Mouse (Mus musculus) frontal cortex, adult 2 months (tissue): ENCODE data around the gene Syt2. TPM values are rescaled to one million over a fixed set of nuclear protein-coding genes. Genes with fewer than 3 reads are reported as not detected.

Source experiments
- DNase-seq, 2 experiments: peaks; one replicate each; pipeline ENCODE4 v3.0.0; 2022; ENCODE audit warnings: low spot score in 1 of 2; ENCODE audit errors: extremely low spot score in 1 of 2
- polyA plus RNA-seq: library from polyadenylated mRNA; depleted of rRNA; stranded (reverse); fragments of >200 nt; gene quantifications from 2 replicates; pipeline ENCODE4 v1.2.3, GENCODE M21; 2012; rRNA removed

Syt2 gene
- polyA plus RNA-seq, 1 experiment = 5.5 TPM

DNA sequence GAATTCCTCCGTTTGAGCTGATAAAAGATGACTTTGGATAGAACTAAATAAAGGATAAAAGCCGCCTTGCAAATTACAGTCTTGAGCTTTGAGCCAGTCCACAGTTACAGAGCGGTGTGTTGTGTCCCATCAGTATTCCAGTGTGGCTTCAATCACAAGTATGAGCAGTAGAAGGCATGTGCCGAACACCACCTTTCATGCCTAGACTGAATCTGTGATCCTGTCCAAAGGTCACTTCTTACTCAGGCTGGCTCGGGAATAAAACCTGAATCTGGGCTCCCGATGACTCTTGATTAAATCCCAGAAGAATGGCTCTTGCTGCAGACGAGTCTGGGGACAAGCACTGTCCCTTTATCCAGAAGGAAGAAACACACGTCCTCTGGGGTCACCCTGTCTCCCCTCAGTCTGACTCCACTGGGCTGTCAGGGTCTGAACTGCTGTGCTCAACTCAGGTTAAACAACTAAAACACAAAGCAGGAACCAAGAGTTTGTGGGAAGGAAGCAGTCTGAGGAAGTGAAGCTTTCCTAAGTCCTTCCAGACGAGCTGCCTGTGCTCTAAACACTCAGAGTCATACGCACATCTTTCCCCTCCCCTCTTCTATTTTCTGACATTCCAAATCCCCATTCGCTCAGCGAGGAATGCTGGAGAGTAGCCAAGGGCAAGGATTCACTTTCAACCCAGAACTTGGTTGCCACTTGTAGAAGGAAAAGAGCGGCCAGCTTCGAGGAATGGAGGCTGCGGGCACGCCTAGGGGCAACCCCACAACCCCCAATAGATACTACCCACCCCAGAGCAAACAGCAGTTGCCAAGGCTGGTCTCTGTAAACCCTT, 157.0 kb downstream of the Syt2 start:
- DNase-seq = peak in 1 of 2 experiments; percentile 26

DNA sequence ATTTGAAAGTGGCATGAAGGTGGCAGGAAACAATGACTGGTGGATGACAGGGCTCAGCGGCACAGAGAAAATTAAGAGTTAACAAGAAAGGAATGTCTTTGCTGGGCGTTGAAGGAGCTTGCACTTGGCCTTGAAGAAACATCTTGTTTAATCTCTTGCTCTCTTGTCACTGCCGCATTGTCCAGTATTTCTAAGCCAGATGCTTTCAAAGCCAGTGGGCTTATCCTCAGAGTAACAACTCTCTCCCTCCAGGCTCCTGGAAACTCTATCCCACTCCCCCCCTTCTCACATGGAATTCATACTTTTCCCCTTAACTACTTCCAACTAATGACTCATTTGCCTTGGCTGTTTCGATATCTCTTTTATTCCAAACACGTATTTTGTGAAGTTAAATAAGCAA, 157.9 kb downstream of the Syt2 start:
- no peak for DNase-seq

DNA sequence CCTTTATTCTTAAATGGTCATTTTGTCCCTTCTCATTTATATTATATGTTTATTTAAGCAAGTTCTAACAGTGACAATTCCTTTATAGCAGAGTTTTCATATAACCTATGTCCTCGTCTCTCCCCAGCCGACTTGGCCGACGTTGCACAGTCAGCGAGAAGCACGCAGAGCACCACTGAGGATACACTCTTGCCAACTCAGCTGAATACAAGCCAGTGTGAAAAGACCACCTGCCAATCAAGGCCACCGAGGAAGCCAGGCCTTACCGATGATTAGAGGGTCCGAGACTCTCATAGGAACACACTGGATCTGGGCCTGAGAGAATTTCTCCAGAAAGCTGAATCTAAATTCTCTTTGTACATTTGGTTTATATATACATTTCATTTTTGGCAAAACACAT, 159.0 kb downstream of the Syt2 start:
- DNase-seq = no peak

Other genes with a start within 250 kb of the Syt2 start
- gene Cyb5r1, start 241.1 kb upstream of the Syt2 start, polyA plus RNA-seq = 14.0 and 15.9 TPM in 2 replicates
- 60.4 and 64.3 TPM in 2 replicates for gene Adipor1, start 231.3 kb upstream of the Syt2 start, polyA plus RNA-seq
- 26.5 and 28.4 TPM in 2 replicates for gene Klhl12, start 191.1 kb upstream of the Syt2 start, polyA plus RNA-seq
- gene Rabif, start 152.0 kb upstream of the Syt2 start, polyA plus RNA-seq = 28.2 and 29.4 TPM in 2 replicates
- gene Mgat4e, start 97.0 kb upstream of the Syt2 start, polyA plus RNA-seq = 0.08 TPM in 1 of 2 replicates, not detected in the other
- 29.9 and 31.5 TPM in 2 replicates for gene Kdm5b, start 86.5 kb upstream of the Syt2 start, polyA plus RNA-seq